Mouse (Mus musculus) liver, embryonic 12.5 days (tissue): Measurements from ENCODE around the gene Ttc32. TPM values are rescaled to one million over a fixed set of nuclear protein-coding genes. Genes with fewer than 3 reads are reported as not detected.
"Not testable (repeated sequence)": the region's sequence is repeated elsewhere in the genome, so short reads cannot be mapped to it uniquely, and the experiment has no call there.

Source experiments
- ATAC-seq: fragments of 200-750 bp; cut with Nextera tagmentation; 2 replicates; pipeline ENCODE4 v1.8.0; 2017; ENCODE audit warnings: moderate number of reproducible peaks, mild to moderate bottlenecking, moderate library complexity
- H3K27ac ChIP-seq: fragments of 300-500 bp; sonication (generic); 2 replicates; pipeline ENCODE4 v1.5.1; 2016; ENCODE audit warnings: mild to moderate bottlenecking
- H3K27me3 ChIP-seq: fragments of 300-500 bp; sonication (generic); replicated peaks from 2 replicates; pipeline ENCODE4 v1.6.1; 2016; ENCODE audit warnings: mild to moderate bottlenecking, moderate library complexity
- H3K36me3 ChIP-seq: fragments of 300-500 bp; sonication (generic); 2 replicates; pipeline ENCODE4 v1.6.1; 2016; ENCODE audit warnings: mild to moderate bottlenecking, moderate library complexity
- H3K4me1 ChIP-seq: fragments of 300-500 bp; sonication (generic); 2 replicates; pipeline ENCODE4 v1.6.1; 2016
- H3K4me2 ChIP-seq: fragments of 300-500 bp; sonication (generic); 2 replicates; pipeline ENCODE4 v1.6.1; 2016; ENCODE audit warnings: mild to moderate bottlenecking, moderate library complexity
- H3K4me3 ChIP-seq: fragments of 300-500 bp; sonication (generic); 2 replicates; pipeline ENCODE4 v1.5.1; 2016; ENCODE audit warnings: mild to moderate bottlenecking, moderate library complexity
- H3K9ac ChIP-seq: fragments of 300-500 bp; sonication (generic); 2 replicates; pipeline ENCODE4 v1.6.1; 2016; ENCODE audit warnings: mild to moderate bottlenecking, moderate library complexity
- H3K9me3 ChIP-seq: fragments of 300-500 bp; sonication (generic); replicated peaks from 2 replicates; pipeline ENCODE4 v1.6.1; 2016; ENCODE audit warnings: mild to moderate bottlenecking, moderate library complexity
- WGBS: fragments of 180-500 bp; shearing (Covaris S2); methylation state at CpG from one replicate; pipeline ENCODE4 v1.1.7; 2016; ENCODE audit not compliant: insufficient replicate concordance; 5-methylcytosine and 5-hydroxymethylcytosine counted together
- polyA plus RNA-seq: library from polyadenylated mRNA; unstranded; fragments of >200 nt; fragmentation: Nextera tagmentation; extraction: Ambion mirVana; gene quantifications from 2 replicates; pipeline ENCODE4 v1.2.1, GENCODE M21; 2016

The Ttc32 gene
- polyA plus RNA-seq, 1 experiment from 2014 or later = 18.3 TPM

DNA sequence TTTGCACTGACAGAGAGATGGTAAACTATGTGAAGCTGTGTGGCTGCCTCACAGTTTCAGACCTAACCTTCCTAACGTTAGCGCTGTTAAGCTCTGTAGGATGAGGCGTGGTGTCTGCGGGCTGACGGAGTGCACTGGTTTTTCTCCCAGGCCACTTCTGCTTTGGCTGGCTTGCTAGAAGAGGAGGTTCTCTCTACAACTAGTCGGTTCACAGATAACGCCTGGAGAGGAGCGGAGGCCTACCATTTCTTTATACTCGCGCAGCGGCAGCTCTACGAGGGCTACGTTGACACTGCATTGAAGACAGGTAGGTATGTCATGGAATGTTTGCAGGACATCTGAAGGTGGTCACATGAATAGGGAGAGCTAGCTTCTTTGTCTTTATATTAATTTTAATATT lies 5.1 kb upstream of the Ttc32 start:
- Histone ChIP-seq H3K9ac (no peak overlapping the region), H3K27ac (no peak overlapping the region), H3K9me3 (no peaks in the 10 kb centered on the region), H3K4me1 (no peaks in the 10 kb centered on the region), H3K36me3 (no peaks in the 10 kb centered on the region), H3K27me3 (no peaks in the 10 kb centered on the region; the same call in 1 of the 2 replicates), H3K4me3 (no peak overlapping the region), H3K4me2 (no peak overlapping the region)
- no peak for ATAC-seq
- 66% methylated on average over 13 of the region's 13 CpGs for WGBS

- no peak overlapping the region for H3K27ac ChIP-seq
- no peak overlapping the region for H3K4me3 ChIP-seq
- no peaks in the 10 kb centered on the region for H3K9me3 ChIP-seq
- H3K36me3 ChIP-seq = no peaks in the 10 kb centered on the region
- no peak for ATAC-seq
- no peak overlapping the region for H3K9ac ChIP-seq
- H3K4me2 ChIP-seq = no peak overlapping the region
- no peaks in the 10 kb centered on the region; the same call in 1 of the 2 replicates for H3K27me3 ChIP-seq
- peaks cover 6% of the 10 kb centered on the region; the same call in 1 of the 2 replicates for H3K4me1 ChIP-seq
Observed at GRCm38 (mm10) chr12:9026843-9027242, 3.0 kb upstream of the Ttc32 start.

DNA sequence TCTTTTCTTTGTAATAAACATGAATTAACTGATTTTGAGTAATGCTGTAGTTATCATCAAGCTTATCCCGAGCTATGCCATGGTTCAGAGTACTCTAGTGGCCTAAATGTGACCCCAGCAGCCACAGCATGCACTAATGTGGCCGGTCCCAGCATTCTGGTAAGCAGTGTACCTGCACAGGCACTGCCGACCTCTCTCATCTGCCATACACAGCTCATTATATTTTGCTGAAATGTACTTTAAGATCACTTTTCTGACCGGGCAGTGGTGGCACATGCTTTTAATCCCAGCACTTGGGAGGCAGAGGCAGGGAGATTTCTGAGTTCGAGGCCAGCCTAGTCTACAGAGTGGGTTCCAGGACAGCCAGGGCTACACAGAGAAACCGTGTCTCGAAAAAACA lies 981 bp upstream of the Ttc32 start:
- WGBS = 75% methylated on average over 7 of the region's 7 CpGs
- H3K9ac ChIP-seq, H3K4me3 ChIP-seq, ATAC-seq, H3K27ac ChIP-seq, H3K36me3 ChIP-seq, H3K9me3 ChIP-seq, H3K27me3 ChIP-seq, H3K4me2 ChIP-seq, H3K4me1 ChIP-seq: not testable (repeated sequence)

GRCm38 (mm10) chr12:9029506-9029887 lies 300 bp upstream of the Ttc32 start:
- no peaks in the 10 kb centered on the region; the same call in 1 of the 2 replicates for H3K27me3 ChIP-seq
- peak; percentile 24; the same call in 1 of the 2 replicates for ATAC-seq
- H3K9ac ChIP-seq = no peak overlapping the region; the same call in 1 of the 2 replicates
- H3K27ac ChIP-seq = no peak overlapping the region; the same call in 1 of the 2 replicates
- no peaks in the 10 kb centered on the region for H3K9me3 ChIP-seq
- H3K36me3 ChIP-seq = no peaks in the 10 kb centered on the region
- H3K4me3 ChIP-seq = peak overlapping the region; percentile 68
- H3K4me1 ChIP-seq = peaks cover 6% of the 10 kb centered on the region; the same call in 1 of the 2 replicates
- WGBS = 23% methylated on average over 4 of the region's 4 CpGs
- peak overlapping the region; percentile 83 for H3K4me2 ChIP-seq

- peak overlapping the region; percentile 92 for H3K27ac ChIP-seq
- no peak for ATAC-seq
- H3K4me3 ChIP-seq = peak overlapping the region; percentile 68
- H3K27me3 ChIP-seq = no peaks in the 10 kb centered on the region
- peak overlapping the region; percentile 83 for H3K4me2 ChIP-seq
- H3K36me3 ChIP-seq = no peaks in the 10 kb centered on the region
- H3K9me3 ChIP-seq = no peaks in the 10 kb centered on the region
- H3K9ac ChIP-seq = peak overlapping the region; percentile 78; the same call in 1 of the 2 replicates
- WGBS = 35% methylated on average over 8 of the region's 8 CpGs
- peaks cover 6% of the 10 kb centered on the region; the same call in 1 of the 2 replicates for H3K4me1 ChIP-seq
Observed at GRCm38 (mm10) chr12:9031166-9031565, 1.4 kb downstream of the Ttc32 start.

DNA sequence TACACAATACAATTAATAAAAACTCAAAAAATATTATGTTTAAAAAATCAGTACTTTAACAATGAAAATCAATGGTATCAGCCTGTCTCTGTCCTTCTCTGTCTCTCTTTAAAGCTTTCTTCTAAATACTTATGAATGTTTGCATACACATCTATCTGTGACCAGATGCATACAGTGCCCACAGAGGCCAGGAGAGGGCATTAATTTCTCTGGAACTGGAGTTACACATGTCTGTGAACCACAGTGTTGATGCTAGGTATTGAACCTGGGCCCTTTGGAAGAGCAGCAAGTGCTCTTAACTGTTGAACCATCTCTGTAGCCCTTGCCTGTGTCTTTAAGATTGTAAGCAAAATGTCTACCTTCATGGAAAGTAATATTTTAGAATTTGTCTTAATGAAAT lies 3.3 kb downstream of the Ttc32 start:
- H3K9me3 ChIP-seq = no peaks in the 10 kb centered on the region
- no peaks in the 10 kb centered on the region for H3K36me3 ChIP-seq
- H3K4me1 ChIP-seq = peaks cover 6% of the 10 kb centered on the region; the same call in 1 of the 2 replicates
- H3K4me3 ChIP-seq = no peak overlapping the region
- H3K9ac ChIP-seq = no peak overlapping the region
- no peak for ATAC-seq
- H3K27ac ChIP-seq = no peak overlapping the region
- H3K27me3 ChIP-seq = no peaks in the 10 kb centered on the region
- no peak overlapping the region for H3K4me2 ChIP-seq

DNA sequence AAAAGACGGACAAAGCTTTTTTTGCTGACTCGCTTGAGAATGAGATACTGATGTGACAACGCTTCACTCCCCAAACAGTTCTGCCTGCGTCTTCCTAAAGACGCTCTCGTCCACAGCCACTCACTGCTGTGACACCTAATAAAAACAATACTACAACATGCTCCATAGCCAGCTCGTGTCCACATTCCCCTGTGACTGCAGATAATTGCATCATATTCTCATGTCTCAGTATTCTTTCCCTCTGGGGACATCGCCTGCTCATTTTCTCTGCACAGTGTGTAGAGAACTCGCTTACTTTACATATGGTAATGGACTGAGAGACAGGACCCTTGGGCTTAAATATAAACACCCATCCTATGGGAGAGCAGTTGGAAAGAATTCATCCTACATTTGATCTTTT lies 6.6 kb downstream of the Ttc32 start:
- Histone ChIP-seq H3K9me3 (no peaks in the 10 kb centered on the region), H3K36me3 (no peaks in the 10 kb centered on the region), H3K4me2 (no peak overlapping the region), H3K4me1 (no peaks in the 10 kb centered on the region; the same call in 1 of the 2 replicates), H3K4me3 (no peak overlapping the region), H3K27me3 (no peaks in the 10 kb centered on the region), H3K9ac (no peak overlapping the region), H3K27ac (no peak overlapping the region)
- WGBS = 75% methylated on average over 9 of the region's 9 CpGs
- ATAC-seq = no peak

GRCm38 (mm10) chr12:9040177-9040576 lies 10.4 kb downstream of the Ttc32 start:
- H3K4me3 ChIP-seq = no peak overlapping the region
- H3K9me3 ChIP-seq = no peaks in the 10 kb centered on the region
- no peak overlapping the region for H3K9ac ChIP-seq
- ATAC-seq = no peak
- H3K27me3 ChIP-seq = no peaks in the 10 kb centered on the region
- no peaks in the 10 kb centered on the region for H3K36me3 ChIP-seq
- H3K4me2 ChIP-seq = no peak overlapping the region
- no peak overlapping the region for H3K27ac ChIP-seq
- no peaks in the 10 kb centered on the region for H3K4me1 ChIP-seq
- WGBS = 67% methylated on average over 5 of the region's 5 CpGs

DNA sequence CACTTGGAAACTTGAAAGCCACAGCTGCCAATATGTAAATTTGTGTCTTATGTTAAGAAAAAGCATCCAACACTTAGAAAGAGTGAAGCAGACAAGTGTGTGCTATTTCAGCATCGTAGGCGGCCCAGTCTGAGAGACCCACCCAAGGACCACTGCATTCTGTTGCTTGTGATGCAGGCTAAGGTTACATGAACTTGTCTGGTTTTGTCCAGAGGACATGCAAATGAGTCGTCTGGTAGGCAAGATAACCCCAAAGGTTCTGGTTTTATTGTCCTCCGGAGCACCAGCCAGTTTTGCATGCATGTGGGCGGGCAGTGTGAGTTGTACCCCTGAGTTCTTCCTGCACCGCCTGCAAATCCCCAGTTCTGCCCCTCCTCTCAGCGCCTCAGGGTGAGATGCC lies 10.9 kb downstream of the Ttc32 start:
- Histone ChIP-seq H3K4me1 (no peaks in the 10 kb centered on the region), H3K9me3 (no peaks in the 10 kb centered on the region), H3K27me3 (no peaks in the 10 kb centered on the region), H3K9ac (no peak overlapping the region), H3K27ac (no peak overlapping the region), H3K36me3 (no peaks in the 10 kb centered on the region), H3K4me2 (no peak overlapping the region), H3K4me3 (no peak overlapping the region)
- no peak for ATAC-seq
- 56% methylated on average over 7 of the region's 7 CpGs for WGBS

- Histone ChIP-seq H3K36me3 (no peaks in the 10 kb centered on the region), H3K9ac (no peak overlapping the region), H3K27ac (no peak overlapping the region), H3K4me1 (no peaks in the 10 kb centered on the region), H3K4me2 (no peak overlapping the region), H3K4me3 (no peak overlapping the region), H3K27me3 (no peaks in the 10 kb centered on the region), H3K9me3 (no peaks in the 10 kb centered on the region)
- no peak for ATAC-seq
- WGBS = 72% methylated on average over 5 of the region's 5 CpGs
Observed at GRCm38 (mm10) chr12:9042316-9042715, 12.5 kb downstream of the Ttc32 start.

DNA sequence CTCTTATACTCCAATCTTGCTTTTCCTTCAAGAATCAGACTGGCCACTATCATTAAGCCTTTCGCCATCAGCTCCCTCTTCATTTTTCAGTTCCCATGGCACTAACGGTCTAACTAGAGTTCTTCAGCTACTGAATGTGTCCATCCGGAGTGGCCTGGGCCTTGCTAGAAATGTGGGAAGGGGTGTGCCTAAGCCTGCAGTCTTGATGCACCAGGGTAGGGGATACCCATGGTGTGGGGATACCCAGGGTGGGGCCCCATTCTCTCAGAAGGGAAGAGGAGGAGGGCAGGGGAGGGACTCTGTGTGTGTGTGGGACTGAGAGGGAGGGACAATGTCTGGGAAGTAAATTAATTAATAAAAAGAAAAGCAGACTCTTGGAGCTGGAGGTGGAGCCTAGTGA lies 13.0 kb downstream of the Ttc32 start:
- no peaks in the 10 kb centered on the region for H3K27me3 ChIP-seq
- H3K4me3 ChIP-seq = no peak overlapping the region
- ATAC-seq = no peak
- WGBS = 76% methylated on average over 3 of the region's 3 CpGs
- no peaks in the 10 kb centered on the region for H3K36me3 ChIP-seq
- H3K4me2 ChIP-seq = no peak overlapping the region
- H3K9me3 ChIP-seq = no peaks in the 10 kb centered on the region
- no peaks in the 10 kb centered on the region for H3K4me1 ChIP-seq
- no peak overlapping the region for H3K9ac ChIP-seq
- H3K27ac ChIP-seq = no peak overlapping the region

DNA sequence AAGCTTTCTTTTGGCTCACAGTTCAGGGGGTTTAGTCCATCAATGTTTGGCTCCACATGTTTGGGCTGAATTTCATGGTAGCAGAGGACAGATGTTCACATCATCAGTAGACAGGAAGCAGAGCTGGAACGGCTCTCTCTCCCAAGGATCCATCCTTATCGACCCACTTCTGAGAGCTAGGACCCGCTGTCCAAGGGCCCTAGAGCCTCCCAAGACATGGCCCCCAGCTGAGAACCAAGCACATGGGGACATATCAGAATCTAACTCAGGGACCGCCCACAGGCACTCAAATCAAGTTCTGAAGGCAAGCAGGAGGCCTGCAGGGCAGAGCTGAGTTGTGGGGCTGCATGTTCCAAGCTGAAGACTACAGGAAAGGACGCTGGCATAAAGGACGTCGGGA lies 14.9 kb downstream of the Ttc32 start:
- Histone ChIP-seq H3K9ac (no peak overlapping the region), H3K36me3 (no peaks in the 10 kb centered on the region), H3K27me3 (no peaks in the 10 kb centered on the region), H3K27ac (no peak overlapping the region), H3K9me3 (no peaks in the 10 kb centered on the region), H3K4me2 (no peak overlapping the region), H3K4me3 (no peak overlapping the region), H3K4me1 (no peaks in the 10 kb centered on the region)
- no peak for ATAC-seq
- WGBS = 71% methylated on average over 7 of the region's 7 CpGs

DNA sequence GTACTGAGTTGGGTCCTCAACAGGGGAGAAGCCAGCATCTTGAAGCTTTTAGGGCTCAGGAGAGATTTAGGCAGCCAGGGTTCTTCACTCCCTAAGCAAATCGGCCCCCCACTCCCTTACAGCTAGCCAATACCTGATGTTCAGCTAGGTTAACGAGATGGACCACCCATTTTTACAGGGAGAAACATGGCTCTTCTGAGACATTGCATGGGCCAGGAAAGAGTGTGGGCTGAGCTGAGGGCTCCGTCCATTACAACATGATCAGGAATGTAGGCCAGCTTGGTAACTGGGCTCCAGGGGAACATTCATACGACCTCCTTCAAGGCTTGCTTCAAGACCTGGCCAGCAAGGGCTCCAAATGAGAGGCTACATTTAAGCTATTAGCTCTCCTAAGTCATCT lies 16.9 kb downstream of the Ttc32 start:
- H3K4me3 ChIP-seq = no peak overlapping the region
- H3K4me2 ChIP-seq = no peak overlapping the region
- no peak for ATAC-seq
- no peaks in the 10 kb centered on the region for H3K4me1 ChIP-seq
- H3K27ac ChIP-seq = no peak overlapping the region
- 62% methylated on average over 4 of the region's 4 CpGs for WGBS
- H3K36me3 ChIP-seq = no peaks in the 10 kb centered on the region
- no peaks in the 10 kb centered on the region for H3K27me3 ChIP-seq
- no peak overlapping the region for H3K9ac ChIP-seq
- H3K9me3 ChIP-seq = no peaks in the 10 kb centered on the region
